Mouse (Mus musculus) cerebellum, adult 9-10 months (tissue): ENCODE data around the gene Bag5.
A peak's percentile ranks its signal among the peaks of the same experiment; 100 is the strongest.
"Not testable (repeated sequence)": the region's sequence is repeated elsewhere in the genome, so short reads cannot be mapped to it uniquely, and the experiment has no call there.

Source experiments
- DNase-seq: peaks from one replicate; pipeline ENCODE4 v3.0.0; 2022

The Bag5 gene

DNA sequence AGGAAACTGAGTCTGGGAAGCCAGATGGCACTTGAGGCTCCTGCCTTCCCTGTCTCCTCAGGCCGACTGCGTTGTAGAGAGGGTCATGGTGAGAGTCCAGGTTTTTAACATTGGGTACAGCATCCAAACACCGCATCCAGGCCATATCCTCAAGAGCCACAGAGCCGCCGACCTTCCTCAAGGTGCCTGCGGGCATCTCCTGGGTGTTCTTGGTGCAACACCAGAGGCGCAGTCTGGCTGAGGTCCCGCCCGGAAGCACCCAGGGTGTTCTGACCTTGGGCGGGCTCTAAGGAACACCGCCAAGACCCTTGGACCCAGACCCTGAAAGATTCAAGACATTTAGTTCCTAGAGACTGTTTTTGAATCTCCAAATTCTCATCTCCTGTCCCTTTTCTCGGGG lies 40.5 kb downstream of the Bag5 start:
- no peak for DNase-seq

DNA sequence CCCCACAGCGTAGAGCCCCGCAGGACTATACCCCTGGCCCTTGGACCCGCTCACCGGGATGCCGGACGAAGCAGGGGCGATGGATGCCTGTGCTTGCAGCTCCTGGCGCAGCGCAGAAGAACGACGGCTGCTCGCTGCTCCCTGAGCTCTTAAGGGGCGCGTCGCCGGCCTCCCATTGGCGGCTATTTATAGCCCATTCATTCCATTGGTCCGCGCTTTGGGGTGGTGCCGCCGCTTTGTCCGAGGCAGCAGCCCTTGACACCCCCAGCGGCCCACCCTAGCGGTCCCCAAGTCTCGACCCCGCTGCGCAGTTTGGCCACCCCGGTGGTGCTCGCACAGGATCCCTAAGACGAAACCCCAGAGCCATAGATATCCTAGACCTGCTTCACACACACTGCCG lies 40.9 kb downstream of the Bag5 start, which contains the start of gene Ckb:
Gene Ckb (minus strand): TSS at position 163 of the 400 bp plus-strand sequence.
- DNase-seq = peak; percentile 95

DNA sequence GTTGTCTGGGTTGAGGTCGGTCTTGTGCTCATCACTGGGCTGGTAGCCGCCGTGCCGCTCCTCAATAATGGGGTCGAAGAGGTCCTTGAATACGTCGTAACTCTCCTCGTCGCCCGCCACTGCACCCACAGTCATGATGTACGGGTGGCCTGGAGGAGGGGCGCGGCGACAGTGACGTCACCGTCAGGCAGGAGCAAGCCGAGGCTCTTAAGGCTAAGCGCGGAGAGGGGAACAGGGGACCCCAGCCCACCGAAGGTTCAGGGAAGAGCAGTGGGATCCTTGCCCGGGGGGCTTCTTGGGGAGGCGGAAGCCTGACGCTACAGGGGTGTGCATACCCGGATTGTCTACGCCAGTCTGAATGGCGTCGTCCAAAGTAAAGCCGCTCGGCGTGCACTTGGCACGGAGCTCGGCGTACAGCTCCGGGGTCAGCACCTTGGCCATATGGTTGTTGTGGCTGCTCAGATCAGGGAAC lies 41.6 kb downstream of the Bag5 start:
- peak; percentile 87 for DNase-seq

DNA sequence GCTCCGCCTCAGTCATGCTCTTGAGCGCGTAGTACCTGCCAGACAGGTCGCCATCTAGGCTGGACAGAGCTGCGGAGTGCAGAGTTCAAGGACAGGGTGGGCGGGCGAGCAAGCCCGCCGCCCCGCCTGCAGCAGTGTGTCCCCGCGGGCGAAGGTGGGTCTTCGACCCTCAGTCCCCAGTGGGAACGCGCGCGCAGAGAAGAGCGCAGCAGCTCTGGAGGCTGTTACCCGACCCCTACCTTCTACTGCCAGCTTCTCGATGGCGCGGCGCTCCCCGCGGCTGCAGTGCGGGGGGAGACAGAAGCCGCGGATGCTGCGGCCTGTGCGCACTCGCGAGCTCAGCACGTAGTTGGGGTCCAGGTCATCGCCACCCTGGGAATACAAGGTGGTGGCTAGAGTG lies 42.1 kb downstream of the Bag5 start:
- no peak for DNase-seq

DNA sequence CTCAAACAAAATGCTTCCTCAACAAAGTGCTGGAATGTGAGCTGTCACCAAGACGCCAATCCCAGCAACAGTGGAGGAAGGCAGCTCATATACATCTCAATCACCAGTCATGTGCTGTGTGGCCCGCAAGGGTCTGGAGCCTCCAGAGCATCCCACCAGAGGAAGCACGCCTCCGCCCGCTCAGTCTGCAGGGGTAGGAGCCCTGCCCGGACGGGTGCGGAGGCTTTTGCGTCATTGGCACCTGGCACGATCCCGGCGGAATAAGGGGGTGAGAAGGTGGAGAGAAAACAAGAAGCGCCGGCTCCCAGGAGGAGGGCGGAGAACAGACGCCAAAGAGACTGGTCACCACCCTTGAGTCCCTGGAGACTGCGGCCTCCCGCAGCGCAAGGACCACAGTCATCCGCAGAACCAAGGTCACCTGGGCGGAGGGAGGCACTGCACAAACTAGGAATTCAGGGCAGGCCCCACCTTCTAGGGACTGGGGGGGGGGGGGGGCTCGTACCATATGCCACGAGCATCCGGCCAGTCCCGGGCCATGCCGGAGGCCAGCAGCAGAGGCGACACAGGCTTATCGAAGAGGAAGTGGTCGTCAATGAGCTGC lies 42.6 kb downstream of the Bag5 start:
- peak; percentile 91 for DNase-seq

DNA sequence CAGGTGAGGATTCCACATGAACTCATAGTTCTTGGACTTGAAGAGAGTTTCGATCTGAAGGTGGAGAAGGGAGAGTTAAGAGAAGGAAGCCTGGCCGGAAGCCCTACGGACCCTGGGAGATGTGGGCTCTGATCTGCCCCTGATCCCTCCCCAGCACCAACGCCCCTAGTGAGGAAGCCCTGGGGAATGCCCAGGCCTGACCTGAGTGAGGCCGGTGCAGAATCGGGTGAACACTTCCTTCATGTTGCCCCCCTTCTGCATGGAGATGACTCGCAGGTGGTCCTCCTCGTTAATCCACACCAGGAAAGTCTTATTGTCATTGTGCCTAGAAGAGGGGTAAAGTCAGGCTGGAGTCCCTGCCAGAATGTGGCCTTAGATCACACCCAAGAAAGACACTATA lies 43.1 kb downstream of the Bag5 start:
- DNase-seq = no peak

DNA sequence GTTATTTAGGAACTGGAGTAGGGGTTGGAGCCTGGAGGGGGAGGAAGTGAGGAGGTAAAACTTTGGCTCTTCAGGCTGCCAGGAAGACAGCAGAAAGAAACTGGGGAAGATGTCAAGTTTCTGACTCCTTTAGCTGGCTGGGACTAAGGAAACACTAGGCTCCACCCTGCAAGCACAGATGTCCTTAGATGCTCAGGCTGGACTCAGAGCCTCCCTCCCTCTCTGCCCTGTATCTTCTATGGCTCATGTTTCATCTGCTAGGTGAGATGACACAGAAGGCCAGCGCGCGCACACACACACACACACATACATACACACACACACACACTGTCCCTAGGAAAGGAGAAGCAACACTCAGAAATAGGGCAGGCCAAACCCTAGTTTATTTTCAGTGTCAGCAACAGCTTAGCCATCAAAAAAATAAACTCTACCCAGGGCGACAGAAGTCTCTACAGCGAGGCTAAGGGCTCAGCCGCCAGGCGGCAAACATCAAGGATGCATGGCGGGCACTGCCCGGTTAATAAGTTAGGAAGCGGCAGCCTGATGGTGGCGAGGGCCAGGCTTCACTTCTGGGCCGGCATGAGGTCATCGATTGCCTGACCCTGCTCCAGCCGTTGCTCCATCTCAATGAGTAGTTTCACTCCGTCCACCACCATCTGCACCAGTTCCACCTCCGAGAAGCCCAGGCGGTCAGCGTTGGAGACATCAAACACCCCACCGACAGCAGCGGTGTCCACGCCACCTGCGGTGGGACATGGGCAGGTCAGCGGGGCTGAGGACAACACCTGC lies 43.9 kb downstream of the Bag5 start:
- DNase-seq = peak; percentile 63

DNA sequence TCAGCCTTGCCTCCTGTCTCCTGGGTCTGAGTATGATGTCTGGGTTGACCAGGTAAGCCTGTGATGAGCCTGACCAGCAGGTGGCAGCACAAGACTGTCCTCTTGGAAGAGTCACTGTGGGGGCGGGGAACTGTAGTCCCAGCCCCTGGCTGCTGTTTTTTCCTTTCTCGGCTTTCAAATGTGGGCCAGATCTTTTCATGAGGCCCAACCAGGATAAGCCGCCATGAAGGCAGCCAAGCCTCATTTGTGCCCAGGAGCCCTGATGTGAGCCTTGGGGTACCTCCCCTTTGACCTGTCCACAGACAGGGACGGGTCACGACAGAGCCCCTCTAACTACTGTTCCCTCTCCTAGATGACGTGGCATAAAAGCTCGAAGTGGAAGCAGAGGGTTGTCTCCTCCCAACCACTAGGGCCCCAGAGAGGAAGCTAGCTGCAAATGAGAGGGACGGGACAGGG lies 44.6 kb downstream of the Bag5 start:
- DNase-seq = peak; percentile 98

DNA sequence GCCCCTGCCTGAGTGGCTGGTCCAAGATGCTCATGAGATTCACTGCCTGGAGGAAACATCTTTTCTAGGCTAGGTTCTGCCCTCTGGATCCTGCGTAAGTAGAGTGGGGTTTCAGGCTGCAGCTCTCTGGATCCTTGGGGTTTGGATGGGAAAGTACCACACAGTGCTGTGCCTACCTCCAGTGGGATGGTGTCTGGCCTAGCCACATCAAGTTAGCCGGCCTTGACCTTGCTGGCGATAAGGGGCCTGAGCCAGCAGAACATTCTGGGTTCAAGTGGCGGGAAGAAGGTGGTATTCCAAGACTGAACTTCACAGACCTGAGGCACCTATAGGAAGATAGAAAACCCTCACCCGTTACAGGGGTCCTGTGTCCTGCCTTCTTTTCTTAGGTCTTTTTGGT lies 45.6 kb downstream of the Bag5 start:
- peak; percentile 39 for DNase-seq

DNA sequence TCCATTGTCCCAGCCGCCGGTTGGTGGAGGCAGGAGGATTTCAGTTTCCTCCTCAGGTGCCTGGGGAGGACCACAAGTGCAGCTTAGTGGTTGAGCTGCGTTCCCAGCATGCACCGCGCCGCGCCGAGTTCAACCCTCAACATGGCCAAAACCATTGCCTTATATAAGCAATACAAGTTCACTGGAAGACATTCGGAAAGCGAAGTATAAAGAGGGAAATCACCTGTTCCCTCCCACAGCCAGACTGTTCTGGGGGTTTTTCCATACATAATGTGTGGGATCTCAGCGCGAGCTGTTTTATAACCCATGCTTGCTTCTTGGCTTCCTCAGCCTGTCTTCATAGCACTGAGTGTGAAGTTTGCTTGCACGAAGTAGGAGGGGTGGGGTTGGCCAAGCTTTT lies 46.7 kb downstream of the Bag5 start:
- DNase-seq = no peak

DNA sequence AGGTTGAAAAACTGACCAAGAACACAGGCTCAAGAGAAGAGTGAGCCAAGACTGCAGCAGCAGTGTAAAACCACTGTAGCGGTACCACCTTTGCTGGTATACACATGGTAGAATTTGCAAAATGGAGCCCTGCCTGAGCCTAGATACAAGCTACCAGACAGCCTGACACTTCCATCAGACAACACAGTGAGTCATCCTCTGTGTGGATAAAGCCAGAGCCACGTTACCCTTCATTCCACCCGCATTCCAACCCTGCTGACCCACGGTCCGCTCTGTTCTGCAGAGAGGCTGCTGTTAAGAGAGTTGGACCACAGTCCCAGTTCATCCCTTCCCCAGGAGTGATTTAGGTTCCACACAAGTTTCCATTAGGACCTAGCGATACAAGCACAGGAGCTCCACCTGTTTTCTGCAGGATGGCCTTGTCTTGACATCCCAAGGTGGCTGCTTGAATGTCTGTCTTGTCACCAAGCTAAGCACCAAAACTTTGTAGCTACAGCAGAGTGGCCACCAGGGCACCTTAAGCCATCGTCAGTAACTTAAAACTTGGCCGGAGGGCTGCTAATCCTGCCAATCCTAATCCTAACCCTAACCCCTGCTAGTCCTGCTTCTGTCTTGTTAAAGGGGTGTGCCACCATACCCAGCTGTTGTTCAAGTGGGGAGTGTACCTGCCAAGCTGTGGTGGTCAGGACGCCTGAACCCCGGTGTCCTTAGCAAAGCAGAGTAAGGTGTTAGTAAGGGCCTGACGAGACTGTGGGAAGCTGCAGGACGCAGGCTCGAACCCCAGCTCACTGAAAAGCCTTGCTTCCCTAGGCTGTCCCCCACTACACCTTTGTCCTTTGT lies 47.8 kb downstream of the Bag5 start:
- DNase-seq = peak; percentile 15

DNA sequence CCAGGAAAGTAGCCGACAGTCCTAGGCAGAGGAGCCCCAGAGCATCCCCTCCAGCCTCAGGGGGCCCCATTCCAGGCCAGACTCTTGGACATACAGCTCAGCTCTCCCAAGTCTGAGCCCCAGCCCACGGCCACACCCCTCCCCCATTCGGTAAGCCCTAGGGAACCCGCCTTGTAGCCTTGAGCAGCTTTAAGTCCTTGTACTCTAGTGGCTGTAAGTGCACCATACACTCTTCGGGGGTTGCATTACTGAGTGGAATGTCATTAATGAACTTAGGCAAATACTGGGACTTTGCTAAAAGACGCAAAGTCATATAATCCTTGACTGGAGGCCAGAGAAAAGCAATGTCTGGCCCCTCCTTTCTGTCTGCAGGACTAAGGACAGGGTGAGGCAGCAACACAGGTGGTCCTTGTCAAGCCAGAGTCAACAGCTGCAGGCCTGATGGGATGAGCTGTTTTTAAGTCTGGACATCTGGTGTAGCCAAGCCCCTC lies 48.9 kb downstream of the Bag5 start:
- DNase-seq = peak; percentile 28

DNA sequence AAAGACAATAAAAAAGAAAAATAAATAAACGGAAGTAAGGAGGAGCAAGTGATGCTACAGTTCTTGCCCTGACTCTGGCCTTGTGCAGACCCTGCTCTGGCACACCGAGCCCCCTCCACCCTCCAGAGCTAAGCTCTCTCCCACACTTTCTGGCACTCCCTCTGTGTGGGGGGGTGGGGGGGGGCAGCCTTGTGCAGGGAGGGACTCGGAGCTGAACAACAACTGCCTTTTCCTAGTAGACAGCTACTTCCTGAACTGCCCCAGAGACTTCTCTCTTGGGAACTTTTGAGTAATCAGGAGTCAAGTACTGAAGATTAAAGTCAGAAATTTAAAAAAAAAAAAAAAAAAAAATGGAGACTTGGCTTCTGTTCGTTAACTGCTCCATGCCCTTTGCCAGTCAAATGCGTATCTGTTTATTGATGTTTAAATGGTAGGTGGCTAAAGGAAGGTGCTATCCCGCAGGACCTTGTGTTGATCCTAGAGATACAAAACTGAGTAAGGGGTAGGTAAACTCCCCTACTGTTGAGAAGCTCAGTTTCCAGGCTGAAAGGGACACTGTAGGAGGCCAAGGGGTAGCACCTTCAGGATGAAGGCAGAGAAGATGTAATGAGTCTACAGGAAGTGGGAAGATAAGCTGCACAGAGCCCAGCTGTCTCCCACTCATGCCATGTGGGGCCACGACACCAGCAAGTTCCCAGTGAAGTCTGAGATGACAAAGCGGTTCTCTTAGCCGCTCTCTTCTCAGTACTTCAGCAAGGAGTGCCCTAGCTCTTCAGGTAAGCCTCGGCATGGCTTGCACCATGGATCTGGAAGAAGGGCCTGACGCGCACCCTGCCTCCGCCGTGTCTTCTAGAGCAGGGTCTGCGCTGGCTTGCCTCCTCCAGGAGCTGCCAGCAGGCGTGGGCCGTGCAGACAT lies 49.6 kb downstream of the Bag5 start:
- no peak for DNase-seq

DNA sequence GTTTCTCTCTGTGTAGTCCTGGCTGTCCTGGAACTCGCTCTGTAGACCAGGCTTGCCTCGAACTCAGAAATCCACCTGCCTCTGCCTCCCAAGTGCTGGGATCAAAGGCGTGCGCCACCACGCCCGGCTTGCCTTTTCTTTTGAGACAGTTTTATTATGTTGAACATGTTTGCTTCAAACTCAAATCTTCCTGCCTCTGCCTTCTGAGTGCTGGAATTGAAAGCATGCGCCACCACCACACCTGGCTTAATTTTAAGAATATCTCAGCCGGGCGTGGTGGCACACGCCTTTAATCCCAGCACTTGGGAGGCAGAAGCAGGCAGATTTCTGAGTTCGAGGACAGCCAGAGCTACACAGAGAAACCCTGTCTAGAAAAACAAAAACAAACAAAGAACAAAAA lies 51.5 kb downstream of the Bag5 start:
- not testable (repeated sequence) for DNase-seq

DNA sequence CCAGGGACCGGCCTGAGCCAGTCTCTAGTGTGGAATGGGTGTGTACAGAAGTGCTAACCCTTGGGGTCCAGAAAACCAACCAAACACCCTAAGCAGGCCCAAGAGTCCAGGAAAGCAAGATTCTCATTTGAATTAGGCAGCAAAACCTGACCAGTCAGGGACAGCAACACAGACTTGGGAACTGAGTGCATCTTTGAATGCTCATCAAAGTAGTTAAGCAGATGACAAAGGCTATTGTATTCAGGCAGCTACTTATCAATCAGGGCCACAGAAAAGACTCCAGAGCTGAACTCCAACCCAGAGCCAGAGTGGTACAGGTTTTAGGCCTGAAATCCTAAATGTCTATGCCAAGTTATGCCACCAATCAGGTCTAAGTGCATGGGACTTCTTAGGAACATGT lies 52.4 kb downstream of the Bag5 start:
- no peak for DNase-seq
